Mouse (Mus musculus) kidney, adult 2 months (tissue): ENCODE measurements around the gene Tmed4. TPM values are rescaled to one million over a fixed set of nuclear protein-coding genes. Genes with fewer than 3 reads are reported as not detected.

Source experiments
- DNase-seq: peaks from one replicate; pipeline ENCODE4 v3.0.0; 2021
- H3K27ac ChIP-seq: fragments of 200-500 bp; 2 replicates; pipeline ENCODE4 v1.5.1; 2012; ENCODE audit warnings: low read depth, low read length, control low read depth, inconsistent platforms; ENCODE audit not compliant: insufficient read depth
- H3K27me3 ChIP-seq: fragments of 200-500 bp; replicated peaks from 2 replicates; pipeline ENCODE4 v1.6.1; 2012; ENCODE audit warnings: mild to moderate bottlenecking, moderate library complexity, low read length, inconsistent platforms; ENCODE audit not compliant: control insufficient read depth, insufficient read depth
- H3K36me3 ChIP-seq: fragments of 200-500 bp; 2 replicates; pipeline ENCODE4 v1.6.1; 2012; ENCODE audit warnings: mild to moderate bottlenecking, moderate library complexity, low read length, inconsistent platforms; ENCODE audit not compliant: control insufficient read depth, insufficient read depth
- H3K4me1 ChIP-seq: fragments of 200-500 bp; 2 replicates; pipeline ENCODE4 v1.6.1; 2011; ENCODE audit warnings: low read length; ENCODE audit not compliant: control insufficient read depth, insufficient read depth
- H3K4me3 ChIP-seq: fragments of 200-500 bp; 2 replicates; pipeline ENCODE4 v1.5.1; 2011; ENCODE audit warnings: mild to moderate bottlenecking, low read depth, low read length, control low read depth; ENCODE audit not compliant: insufficient read depth
- CTCF ChIP-seq: fragments of 200-500 bp; conservative IDR thresholded peaks from 2 replicates; pipeline ENCODE4 v1.5.1; 2011; ENCODE audit warnings: low read depth, mild to moderate bottlenecking, control low read depth, low read length, moderate library complexity, mixed read lengths; ENCODE audit not compliant: insufficient read depth, insufficient read length
- POLR2A ChIP-seq: fragments of 200-500 bp; IDR thresholded peaks from one replicate; pipeline ENCODE4 v1.6.1; 2011; ENCODE audit warnings: low read depth, low read length, control low read depth
- WGBS: fragments of 180-500 bp; shearing (Covaris S2); methylation state at CpG from one replicate; pipeline ENCODE4 v1.1.7; 2018; 5-methylcytosine and 5-hydroxymethylcytosine counted together
- polyA plus RNA-seq: library from polyadenylated mRNA; depleted of rRNA; stranded (reverse); fragments of >200 nt; gene quantifications from 2 replicates; pipeline ENCODE4 v1.2.3, GENCODE M21; 2012

Gene Tmed4
- polyA plus RNA-seq, 1 experiment = 220 TPM

DNA sequence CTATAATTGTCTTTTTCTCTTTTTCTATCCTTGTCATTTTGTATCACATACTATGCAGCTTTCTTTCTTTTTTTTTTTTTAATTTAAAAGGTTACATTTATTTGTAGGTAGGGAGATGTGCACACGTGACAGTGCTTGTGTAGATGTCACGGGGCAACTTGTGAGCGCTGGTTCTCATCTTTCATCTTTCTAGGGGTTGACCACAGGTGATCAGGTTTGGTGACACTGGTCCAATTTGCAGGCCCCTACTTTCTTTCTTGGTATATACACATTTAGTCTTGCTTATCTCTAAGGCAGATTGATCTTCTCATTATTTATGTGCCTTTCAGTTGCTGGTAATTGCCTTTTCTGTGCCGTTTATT, 18.3 kb upstream of the Tmed4 start:
- peak overlapping the region; percentile 74 for H3K4me3 ChIP-seq
- TF ChIP-seq POLR2A (no peak), CTCF (no peak)
- DNase-seq = no peak
- WGBS = 62% methylated on average over 4 of the region's 4 CpGs
- H3K27me3 ChIP-seq = no peaks in the 10 kb centered on the region
- peaks cover 2% of the 10 kb centered on the region for H3K36me3 ChIP-seq
- peaks cover 11% of the 10 kb centered on the region for H3K4me1 ChIP-seq
- H3K27ac ChIP-seq = peak overlapping the region; percentile 97

GRCm38 (mm10) chr11:6292116-6292987, 17.7 kb upstream of the Tmed4 start:
- TF ChIP-seq POLR2A (no peak), CTCF (no peak)
- Histone ChIP-seq H3K4me1 (peaks cover 8% of the 10 kb centered on the region), H3K27ac (peak overlapping the region; percentile 97), H3K4me3 (peak overlapping the region; percentile 74), H3K27me3 (no peaks in the 10 kb centered on the region), H3K36me3 (peaks cover 2% of the 10 kb centered on the region; the same call in 1 of the 2 replicates)
- 9% methylated on average over 33 of the region's 33 CpGs for WGBS
- DNase-seq = peak; percentile 90

- peak within 1 kb of the TSS; percentile 97 for H3K27ac ChIP-seq
- peak within 1 kb of the TSS; percentile 74 for H3K4me3 ChIP-seq
- peaks cover 8% of the 10 kb centered on the region for H3K4me1 ChIP-seq
- WGBS = under 1% methylated on average over 77 of the region's 77 CpGs
- no peaks in the 10 kb centered on the region for H3K36me3 ChIP-seq
- H3K27me3 ChIP-seq = no peaks in the 10 kb centered on the region
- TF ChIP-seq CTCF = no peak
- peak; percentile 61 for TF ChIP-seq POLR2A
- DNase-seq = peak; percentile 99
Observed at GRCm38 (mm10) chr11:6291401-6292115, 16.9 kb upstream of the Tmed4 start, which contains the start of gene Ogdh. TSS of gene Ogdh (plus strand) at chr11:6291633.

DNA sequence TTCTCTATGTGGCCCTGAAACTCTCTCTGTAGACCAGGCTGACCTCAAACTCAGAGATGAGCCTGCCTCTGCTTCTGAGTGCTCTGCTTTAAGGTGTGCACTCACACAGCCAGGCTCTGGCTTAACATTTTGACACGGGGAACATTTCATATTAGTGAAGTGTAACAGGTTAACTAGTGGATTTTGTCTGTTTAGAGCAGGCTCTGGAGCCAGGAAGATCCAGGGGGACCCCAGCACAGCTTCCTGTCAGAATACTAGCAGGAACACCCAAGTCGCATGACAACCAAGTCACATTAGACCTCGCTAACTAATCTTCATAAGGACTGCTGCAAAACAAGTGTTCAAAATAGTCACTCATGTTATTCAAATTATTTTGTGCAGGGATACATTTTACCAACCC, 16.2 kb upstream of the Tmed4 start:
- WGBS = 28% methylated on average over 3 of the region's 3 CpGs

DNA sequence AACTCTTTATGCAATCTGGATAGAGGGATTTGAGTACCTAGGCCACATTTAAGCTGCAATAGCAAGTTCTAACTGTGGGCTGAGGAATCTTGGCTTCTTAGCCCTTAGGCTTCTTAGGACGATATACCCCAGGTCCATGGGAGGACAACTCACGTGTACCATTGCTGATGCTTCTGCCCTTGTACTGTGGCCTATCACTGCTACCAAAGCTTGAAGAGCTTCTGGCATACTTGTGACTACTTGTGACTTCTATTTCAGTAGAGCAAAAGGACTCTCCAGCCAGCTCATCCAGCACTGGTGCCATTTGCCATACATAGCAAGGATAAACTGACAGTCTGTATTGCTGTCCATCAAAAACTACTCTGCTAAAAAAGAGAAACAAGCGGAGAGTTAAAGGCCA, 15.5 kb upstream of the Tmed4 start:
- no peak for DNase-seq
- Histone ChIP-seq H3K4me1 (peaks cover 8% of the 10 kb centered on the region), H3K36me3 (no peaks in the 10 kb centered on the region), H3K4me3 (no peak overlapping the region), H3K27ac (no peak overlapping the region), H3K27me3 (no peaks in the 10 kb centered on the region)
- 96% methylated on average over 3 of the region's 3 CpGs for WGBS
- TF ChIP-seq POLR2A (no peak), CTCF (no peak)

More for the DNA sequence above, 16.2 kb upstream of the Tmed4 start:
- H3K4me3 ChIP-seq = peak overlapping the region; percentile 74
- peaks cover 8% of the 10 kb centered on the region for H3K4me1 ChIP-seq
- no peaks in the 10 kb centered on the region for H3K36me3 ChIP-seq
- H3K27ac ChIP-seq = peak overlapping the region; percentile 97; the same call in 1 of the 2 replicates
- no peaks in the 10 kb centered on the region for H3K27me3 ChIP-seq
- TF ChIP-seq CTCF (no peak), POLR2A (no peak)
- DNase-seq = no peak

DNA sequence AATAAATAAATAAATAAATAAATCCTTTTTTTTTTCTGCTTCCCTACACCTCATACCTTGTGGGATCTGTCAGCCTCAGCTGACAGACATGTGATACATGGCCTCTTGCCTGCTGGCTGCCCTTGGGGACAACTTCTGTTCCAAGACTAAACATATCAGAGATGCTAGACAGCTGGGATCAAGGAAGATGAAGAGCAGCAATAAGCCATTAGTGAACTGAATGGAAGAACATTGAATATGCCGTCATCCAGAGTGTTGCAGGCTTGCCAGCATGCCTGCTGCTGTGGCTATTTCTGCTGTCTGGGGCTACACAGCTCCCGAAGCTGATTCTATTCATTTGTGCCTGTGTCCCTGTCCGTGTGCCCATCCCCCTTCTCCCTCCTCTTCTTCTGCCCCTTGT, 8.3 kb upstream of the Tmed4 start:
- WGBS = 80% methylated on average over 3 of the region's 3 CpGs

GRCm38 (mm10) chr11:6276466-6276865, 1.8 kb upstream of the Tmed4 start:
- WGBS = 43% methylated on average over 3 of the region's 3 CpGs
- H3K27ac ChIP-seq = no peak overlapping the region
- peak; percentile 50 for DNase-seq
- no peak overlapping the region for H3K4me3 ChIP-seq
- H3K4me1 ChIP-seq = peaks cover 9% of the 10 kb centered on the region
- no peaks in the 10 kb centered on the region for H3K36me3 ChIP-seq
- no peaks in the 10 kb centered on the region for H3K27me3 ChIP-seq
- no peak for TF ChIP-seq CTCF
- no peak for TF ChIP-seq POLR2A

More for the DNA sequence above, 8.3 kb upstream of the Tmed4 start:
- no peaks in the 10 kb centered on the region for H3K36me3 ChIP-seq
- DNase-seq = no peak
- no peak overlapping the region for H3K27ac ChIP-seq
- H3K4me3 ChIP-seq = no peak overlapping the region
- no peaks in the 10 kb centered on the region for H3K27me3 ChIP-seq
- no peak for TF ChIP-seq CTCF
- no peak for TF ChIP-seq POLR2A
- H3K4me1 ChIP-seq = no peaks in the 10 kb centered on the region
